Mouse (Mus musculus) ovary, adult 10 weeks (tissue): ENCODE results near the gene Mst1r. TPM values are rescaled to one million over a fixed set of nuclear protein-coding genes. Genes with fewer than 3 reads are reported as not detected.

Source experiments
- polyA plus RNA-seq: library from polyadenylated mRNA; stranded (reverse); fragments of 350-450 nt; fragmentation: Illumina TruSeq; extraction: RNeasy Lipid Tissue Mini Kit (QIAGEN cat#74804); gene quantifications from one replicate; pipeline ENCODE4 v1.2.3, GENCODE M21; 2014

The Mst1r gene
- 0.11 TPM for polyA plus RNA-seq

GRCm38 (mm10) chr9:107906252-107906966, at the start of gene Mst1r:
Gene Mst1r, plus strand, starts transcription at chr9:107906873.

GRCm38 (mm10) chr9:107873137-107873536, 33.5 kb upstream of the Mst1r start, which contains the start of gene Rbm6:
Gene Rbm6, minus strand, starts transcription at chr9:107873237.

GRCm38 (mm10) chr9:107887804-107888266, 18.8 kb upstream of the Mst1r start, which contains the start of gene Mon1a:
Gene Mon1a, plus strand, starts transcription at chr9:107888151.

GRCm38 (mm10) chr9:107928169-107928568, 21.5 kb downstream of the Mst1r start, which contains the start of gene Actl11:
Gene Actl11, plus strand, starts transcription at chr9:107928469.

GRCm38 (mm10) chr9:107935374-107935773, 28.7 kb downstream of the Mst1r start, which contains the start of gene Camkv:
Gene Camkv, plus strand, starts transcription at chr9:107935674.

GRCm38 (mm10) chr9:107949922-107950235, 43.2 kb downstream of the Mst1r start, which contains the start of gene Traip:
Gene Traip, plus strand, starts transcription at chr9:107950136.

Other genes with a start within 250 kb of the Mst1r start
- 1.1 TPM for gene Slc38a3, start 237.3 kb upstream of the Mst1r start, polyA plus RNA-seq
- gene Gnat1, start 227.2 kb upstream of the Mst1r start, polyA plus RNA-seq: not detected
- gene Sema3f, start 196.4 kb upstream of the Mst1r start, polyA plus RNA-seq: 0.57 TPM
- gene Rbm5, start 135.9 kb upstream of the Mst1r start, polyA plus RNA-seq: 190 TPM
- 116 TPM for gene Rbm6, start 33.6 kb upstream of the Mst1r start, polyA plus RNA-seq
- gene Mon1a, start 18.7 kb upstream of the Mst1r start, polyA plus RNA-seq: not detected
- gene Actl11, start 21.6 kb downstream of the Mst1r start, polyA plus RNA-seq: not detected
- not detected for gene Camkv, start 28.8 kb downstream of the Mst1r start, polyA plus RNA-seq
- 0.97 TPM for gene Traip, start 43.3 kb downstream of the Mst1r start, polyA plus RNA-seq
- 1.1 TPM for gene Uba7, start 68.6 kb downstream of the Mst1r start, polyA plus RNA-seq
- 0.91 TPM for gene Gm20661, start 76.2 kb downstream of the Mst1r start, polyA plus RNA-seq
- not detected for gene Inka1, start 79.0 kb downstream of the Mst1r start, polyA plus RNA-seq
- 2.7 TPM for gene Cdhr4, start 85.6 kb downstream of the Mst1r start, polyA plus RNA-seq
- gene Gm20662, start 89.5 kb downstream of the Mst1r start, polyA plus RNA-seq: not detected
- 40.0 TPM for gene Ip6k1, start 95.6 kb downstream of the Mst1r start, polyA plus RNA-seq
- gene Gmppb, start 142.4 kb downstream of the Mst1r start, polyA plus RNA-seq: not detected
- not detected for gene Amigo3, start 146.3 kb downstream of the Mst1r start, polyA plus RNA-seq
- gene Mst1, start 173.6 kb downstream of the Mst1r start, polyA plus RNA-seq: not detected
- 0.43 TPM for gene Rnf123, start 176.5 kb downstream of the Mst1r start, polyA plus RNA-seq
- 10.7 TPM for gene Apeh, start 187.7 kb downstream of the Mst1r start, polyA plus RNA-seq